Mouse (Mus musculus) MEL (cell line): Measurements from ENCODE around the gene Lhfpl3.

Experiments used
- BHLHE40 ChIP-seq: IDR thresholded peaks from 2 replicates; pipeline ENCODE4 v1.6.1; 2012; ENCODE audit warnings: low read depth, mild to moderate bottlenecking, inconsistent platforms, low read length, improper control_type of control experiment, borderline replicate concordance
- CHD1 ChIP-seq: IDR thresholded peaks from 2 replicates; pipeline ENCODE4 v1.6.1; 2012; ENCODE audit warnings: low read depth, mild to moderate bottlenecking, inconsistent platforms, low read length, improper control_type of control experiment
- CTCF ChIP-seq, 3 experiments: IDR thresholded peaks in 2 of 3; conservative IDR thresholded peaks in 1 of 3; 2 replicates each; pipeline ENCODE4 v1.5.1; 2011 to 2012; ENCODE audit warnings: low read length in 3 of 3, low read depth in 2 of 3, mild to moderate bottlenecking in 2 of 3, improper control_type of control experiment in 1 of 3, inconsistent platforms in 1 of 3, mixed read lengths in 1 of 3, moderate library complexity in 1 of 3; ENCODE audit not compliant: control insufficient read depth in 1 of 3, insufficient read depth in 1 of 3, poor library complexity in 1 of 3, severe bottlenecking in 1 of 3
- EP300 ChIP-seq, 2 experiments: IDR thresholded peaks; 2 replicates each; pipeline ENCODE4 v1.6.1; 2011; ENCODE audit warnings: improper control_type of control experiment in 2 of 2, low read length in 2 of 2, low read depth in 1 of 2, mild to moderate bottlenecking in 1 of 2
- POLR2A ChIP-seq, 2 experiments: IDR thresholded peaks; 2 replicates each; pipeline ENCODE4 v1.6.1; 2011 to 2012; ENCODE audit warnings: low read length in 2 of 2, mild to moderate bottlenecking in 2 of 2, control low read depth in 1 of 2, improper control_type of control experiment in 1 of 2, low read depth in 1 of 2, moderate library complexity in 1 of 2; ENCODE audit not compliant: control insufficient read depth in 1 of 2, insufficient read depth in 1 of 2, poor library complexity in 1 of 2
- POLR2AphosphoS5 ChIP-seq: IDR thresholded peaks from 2 replicates; pipeline ENCODE4 v1.6.1; 2012; ENCODE audit warnings: low read depth, borderline replicate concordance, mild to moderate bottlenecking, inconsistent platforms, low read length, moderate library complexity, mixed read lengths
- SIN3A ChIP-seq: IDR thresholded peaks from 2 replicates; pipeline ENCODE4 v1.6.1; 2012; ENCODE audit warnings: low read length, improper control_type of control experiment, inconsistent platforms
- TAL1 ChIP-seq: IDR thresholded peaks from 2 replicates; pipeline ENCODE4 v1.6.1; 2012; ENCODE audit warnings: mild to moderate bottlenecking, inconsistent platforms, low read length, moderate library complexity, mixed read lengths
- UBTF ChIP-seq: IDR thresholded peaks from 2 replicates; pipeline ENCODE4 v1.6.1; 2012; ENCODE audit warnings: low read depth, mild to moderate bottlenecking, inconsistent platforms, low read length, improper control_type of control experiment, moderate library complexity, borderline replicate concordance; ENCODE audit not compliant: insufficient read depth
- USF2 ChIP-seq, 2 experiments: IDR thresholded peaks; 2 replicates each; pipeline ENCODE4 v1.6.1; 2011 to 2012; ENCODE audit warnings: improper control_type of control experiment in 2 of 2, low read length in 2 of 2, borderline replicate concordance in 1 of 2, inconsistent platforms in 1 of 2, low read depth in 1 of 2, mild to moderate bottlenecking in 1 of 2; ENCODE audit not compliant: insufficient read depth in 1 of 2

GRCm38 (mm10) chr5:23034944-23035726 lies 289.3 kb downstream of the Lhfpl3 start:
- TF ChIP-seq CHD1 (no peak), EP300 (IDR thresholded peaks at IDR 0.05; ENCODE audit: low read depth in 1 of 2, low read length in 2 of 2) (no peak), POLR2A (IDR thresholded peaks at IDR 0.05; ENCODE audit: control insufficient read depth in 1 of 2, insufficient read depth in 1 of 2, low read depth in 1 of 2, low read length in 2 of 2, poor library complexity in 1 of 2) (no peak), CTCF (IDR thresholded peaks at IDR 0.05 in 2 of 3, conservative IDR thresholded peaks at IDR 0.05 in 1 of 3; ENCODE audit: control insufficient read depth in 1 of 3, insufficient read depth in 1 of 3, low read depth in 2 of 3, low read length in 3 of 3, poor library complexity in 1 of 3, severe bottlenecking in 1 of 3) (no peak), TAL1 (no peak), SIN3A (no peak), POLR2AphosphoS5 (no peak), UBTF (no peak), USF2 (IDR thresholded peaks at IDR 0.05; ENCODE audit: borderline replicate concordance in 1 of 2, insufficient read depth in 1 of 2, low read depth in 1 of 2, low read length in 2 of 2) (no peak), BHLHE40 (no peak)
